Mouse (Mus musculus) thymus, postnatal 0 days (tissue): ENCODE data around the gene Rnf25. TPM values are rescaled to one million over a fixed set of nuclear protein-coding genes. Genes with fewer than 3 reads are reported as not detected.

Experiments used
- microRNA-seq: library from miRNA; unstranded; fragments of <30 nt; microRNA quantifications from one replicate; pipeline ENCODE4, GENCODE M21; 2016; ENCODE audit warnings: borderline number of aligned reads
- polyA plus RNA-seq: library from polyadenylated mRNA; unstranded; fragments of >200 nt; fragmentation: Nextera tagmentation; extraction: Ambion mirVana; gene quantifications from 2 replicates; pipeline ENCODE4 v1.2.1, GENCODE M21; 2015

Rnf25 gene
- polyA plus RNA-seq, 1 experiment from 2014 or later = 29.7 TPM

Small RNA genes within 50 kb of the gene (microRNA-seq; reads per million reads assigned to microRNA genes)
- gene Gm25035 = not detected

Other genes starting within 250 kb of the Rnf25 start
- 0.20 and 0.33 TPM in 2 replicates for gene Catip, start 239.3 kb downstream of the Rnf25 start, polyA plus RNA-seq
- gene Slc11a1, start 226.2 kb downstream of the Rnf25 start, polyA plus RNA-seq = 5.6 and 6.1 TPM in 2 replicates
- 55.5 and 56.1 TPM in 2 replicates for gene Ctdsp1, start 209.9 kb downstream of the Rnf25 start, polyA plus RNA-seq
- gene Vil1, start 192.0 kb downstream of the Rnf25 start, polyA plus RNA-seq = 0.29 and 0.30 TPM in 2 replicates
- 63.2 and 66.6 TPM in 2 replicates for gene Cnot9, start 95.3 kb downstream of the Rnf25 start, polyA plus RNA-seq
- gene Plcd4, start 58.5 kb downstream of the Rnf25 start, polyA plus RNA-seq = 0.53 and 1.1 TPM in 2 replicates
- gene Usp37, start 57.1 kb downstream of the Rnf25 start, polyA plus RNA-seq = 20.8 and 21.9 TPM in 2 replicates
- 4.3 and 4.7 TPM in 2 replicates for gene Zfp142, start 13.2 kb downstream of the Rnf25 start, polyA plus RNA-seq
- gene Bcs1l, start 13.1 kb downstream of the Rnf25 start, polyA plus RNA-seq = 14.0 and 14.2 TPM in 2 replicates
- gene Stk36, start within 50 bp of the Rnf25 start, polyA plus RNA-seq = 1.3 and 2.0 TPM in 2 replicates
- 8.9 and 10.0 TPM in 2 replicates for gene Ttll4, start 60.3 kb upstream of the Rnf25 start, polyA plus RNA-seq
- gene Cyp27a1, start 112.2 kb upstream of the Rnf25 start, polyA plus RNA-seq = 4.0 and 5.1 TPM in 2 replicates
- gene Prkag3, start 147.8 kb upstream of the Rnf25 start, polyA plus RNA-seq = 0.16 TPM in 1 of 2 replicates, not detected in the other
- 1.6 and 2.6 TPM in 2 replicates for gene Wnt6, start 170.5 kb upstream of the Rnf25 start, polyA plus RNA-seq
- gene Wnt10a, start 190.1 kb upstream of the Rnf25 start, polyA plus RNA-seq = 1.6 and 1.9 TPM in 2 replicates